Mouse (Mus musculus) spleen, adult 2 months (tissue): ENCODE data around the gene Gle1.

Source experiments
- CTCF ChIP-seq: fragments of 200-500 bp; IDR thresholded peaks from 2 replicates; pipeline ENCODE4 v1.5.1; 2011; ENCODE audit warnings: mild to moderate bottlenecking, inconsistent platforms; ENCODE audit not compliant: insufficient read depth, insufficient read length, insufficient replicate concordance; ENCODE audit errors: extremely low read depth
- POLR2A ChIP-seq: fragments of 200-500 bp; IDR thresholded peaks from 2 replicates; pipeline ENCODE4 v1.6.1; 2011; ENCODE audit warnings: low read depth, low read length, inconsistent platforms

- TF ChIP-seq POLR2A: no peak
- no peak for TF ChIP-seq CTCF
These were observed 39.2 kb upstream of the Gle1 start for GRCm38 (mm10) chr2:29896071-29896470.
